Mouse (Mus musculus): ENCODE measurements around the gene Ehmt2.

DNA sequence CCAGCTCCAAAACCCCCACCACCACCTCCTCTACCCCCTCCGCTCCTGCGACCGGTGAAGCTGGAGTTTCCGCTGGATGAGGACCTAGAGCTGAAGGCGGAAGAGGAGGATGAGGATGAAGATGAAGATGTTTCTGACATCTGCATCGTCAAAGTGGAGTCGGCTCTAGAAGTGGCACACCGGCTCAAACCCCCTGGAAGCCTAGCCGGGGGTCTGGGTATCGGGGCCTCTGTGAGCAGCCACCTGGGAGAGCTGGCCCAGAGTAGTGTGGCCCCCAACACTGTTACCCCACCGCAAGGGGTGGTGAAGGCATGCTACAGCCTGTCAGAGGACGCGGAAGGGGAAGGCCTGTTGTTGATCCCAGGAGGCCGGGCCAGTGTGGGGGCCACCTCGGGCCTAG, 2.5 kb upstream of the Ehmt2 start:
- no peak for TF ChIP-seq CTCF (IDR thresholded peaks at IDR 0.05; ENCODE audit: borderline replicate concordance, control insufficient read depth, extremely low read depth, insufficient read depth, low read length, poor library complexity)
- no peak for TF ChIP-seq POLR2A (IDR thresholded peaks at IDR 0.05; ENCODE audit: control insufficient read depth, extremely low read depth, insufficient read depth, low read length, poor library complexity)
